Mouse (Mus musculus) heart, postnatal 4 days (tissue): ENCODE data around the gene March6. TPM values are rescaled to one million over a fixed set of nuclear protein-coding genes. Genes with fewer than 3 reads are reported as not detected.

Experiments
- DNase-seq: peaks from one replicate; pipeline ENCODE4 v3.0.0; 2021
- total RNA-seq, 2 experiments: library from RNA; stranded (reverse); gene quantifications; 2 replicates each; pipeline ENCODE4 v1.2.3; 2021

March6 gene
- total RNA-seq, 2 experiments from 2014 or later, result 92.5 to 97.5 TPM

DNA sequence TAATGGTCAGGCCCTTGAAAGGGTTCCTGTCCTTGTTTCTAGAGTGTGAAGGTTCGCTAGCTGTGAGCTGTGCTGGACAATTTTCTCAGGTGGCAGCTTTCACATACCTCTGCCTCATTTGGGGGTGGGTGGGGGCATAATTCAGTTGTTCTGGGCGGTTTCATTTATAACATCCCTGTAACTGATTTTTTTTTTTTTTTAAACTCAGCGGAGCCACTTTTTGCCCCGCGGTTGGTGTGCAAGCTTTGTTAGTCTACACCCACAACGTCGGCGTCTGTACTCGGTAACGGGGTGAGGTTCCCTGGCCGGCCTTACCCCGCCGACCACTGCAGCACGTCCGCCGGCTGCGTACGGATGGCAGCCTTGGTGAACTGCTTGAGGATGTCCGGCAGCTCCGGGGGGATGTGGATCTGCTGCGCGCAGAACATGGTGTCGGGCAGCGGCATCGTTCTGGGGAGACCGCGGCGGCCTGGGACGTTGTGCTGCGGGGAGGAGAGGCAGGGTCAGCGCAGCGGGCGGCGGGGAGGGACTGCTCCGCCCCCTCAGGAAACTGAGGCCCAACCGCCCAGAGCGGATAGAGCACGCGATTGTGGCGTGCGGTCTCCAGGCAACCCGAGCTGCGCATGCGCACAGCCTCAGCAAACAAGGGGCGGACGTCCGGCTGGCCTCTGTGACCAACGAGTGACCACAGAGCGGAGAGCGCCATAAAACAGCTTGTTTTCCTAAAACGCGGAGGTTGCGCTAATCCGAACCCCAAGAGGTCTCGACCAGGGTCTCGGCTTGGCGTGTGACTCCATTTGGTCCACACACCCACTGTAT is 77.5 kb downstream of the March6 start, which contains the start of gene Ropn1l:
Ropn1l (minus strand) TSS at position 640 of the 819 bp plus-strand sequence.
- DNase-seq, result peak; percentile 93

DNA sequence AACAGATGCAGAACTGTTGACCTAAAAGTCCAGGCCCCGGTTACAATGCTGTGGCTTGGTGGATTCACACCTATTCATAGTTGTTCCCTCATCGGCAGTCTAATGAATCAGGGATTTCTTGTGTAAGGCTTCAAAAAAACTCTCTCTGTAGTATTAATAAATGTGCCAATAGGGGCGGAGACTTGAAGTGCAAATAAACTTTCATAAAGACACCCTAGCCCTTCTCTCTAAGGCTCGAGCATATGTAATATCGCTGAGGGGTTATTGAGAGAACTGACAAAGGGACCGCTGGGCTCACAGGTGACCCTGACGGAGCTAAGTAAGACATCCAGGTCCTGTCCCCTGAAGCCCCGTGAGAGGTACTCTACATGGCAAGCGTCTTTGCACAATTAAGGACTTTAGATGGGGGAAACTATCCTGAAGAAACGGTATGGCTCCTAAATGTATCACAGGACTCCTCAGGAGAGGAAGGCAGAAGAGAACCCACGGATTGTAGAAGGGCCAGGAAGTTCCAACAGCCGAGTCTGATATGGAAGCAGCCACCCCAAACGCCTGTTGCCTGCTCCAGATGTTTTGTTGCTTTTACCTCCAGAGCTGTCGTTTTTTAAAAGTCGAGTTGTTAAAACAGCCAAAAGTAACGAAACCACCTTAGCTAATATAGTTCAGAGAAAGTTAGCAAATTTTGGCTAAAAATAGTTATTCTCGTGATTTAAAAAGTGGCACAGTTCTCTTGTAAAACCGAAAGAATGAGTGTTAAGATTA is 78.3 kb downstream of the March6 start:
- no peak for DNase-seq

DNA sequence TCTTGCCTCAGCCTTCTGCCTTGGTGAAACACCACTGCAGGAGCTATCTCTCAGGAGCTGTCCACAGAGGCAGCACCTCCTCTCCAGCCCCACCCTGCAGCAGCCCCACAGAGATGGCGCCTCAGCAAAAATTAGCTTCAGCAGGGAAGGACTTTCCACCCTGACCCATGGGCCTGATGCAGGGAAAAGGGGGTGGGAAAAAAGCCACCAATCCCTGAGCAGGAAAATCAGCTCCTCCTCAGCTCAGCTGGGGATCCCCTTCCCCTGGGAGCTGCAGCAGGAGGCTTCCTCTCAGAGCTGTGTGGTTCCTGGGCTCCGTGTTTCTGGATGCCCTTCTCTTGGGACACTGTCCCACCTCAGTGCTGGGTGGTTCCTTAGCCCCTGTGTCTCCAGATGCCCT is 81.1 kb downstream of the March6 start:
- DNase-seq, result no peak

DNA sequence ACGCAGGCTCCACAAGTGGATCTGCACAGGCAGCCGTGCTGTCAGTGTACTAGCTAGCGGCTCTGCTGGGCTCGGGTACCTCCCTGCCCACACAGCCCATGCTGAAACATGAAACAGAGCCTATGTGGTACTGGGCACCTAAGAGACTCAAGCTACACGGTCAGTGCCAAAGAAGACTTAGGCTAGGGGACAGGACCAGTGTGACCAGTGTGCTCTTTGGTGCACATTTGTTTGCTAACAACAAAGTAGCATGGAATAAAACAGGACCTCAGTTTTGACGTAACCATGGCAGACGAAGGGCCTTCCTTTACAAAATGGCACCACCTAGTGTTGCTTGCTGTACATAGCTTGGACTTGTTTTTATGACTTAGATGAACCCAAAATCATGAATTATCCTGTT is 83.7 kb downstream of the March6 start:
- peak; percentile 54 for DNase-seq

DNA sequence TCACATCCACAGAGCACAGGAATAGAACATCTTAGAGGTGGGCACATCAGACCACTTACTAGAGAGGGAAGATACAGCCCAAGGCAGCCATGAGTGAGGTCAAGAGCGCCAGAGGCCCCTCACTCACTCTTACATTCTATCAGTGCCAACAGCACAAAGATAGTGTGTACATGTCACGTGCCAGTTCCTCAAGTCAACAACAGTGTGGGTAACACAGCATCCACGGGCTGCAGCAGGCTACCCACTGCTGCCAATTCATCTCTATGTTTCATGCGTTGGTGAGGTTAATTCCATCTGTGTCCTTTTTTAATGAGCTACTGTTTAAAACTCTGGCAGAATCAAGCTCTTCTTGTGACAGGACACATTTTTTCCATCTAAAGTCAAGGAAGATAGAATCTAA is 88.2 kb downstream of the March6 start:
- no peak for DNase-seq

DNA sequence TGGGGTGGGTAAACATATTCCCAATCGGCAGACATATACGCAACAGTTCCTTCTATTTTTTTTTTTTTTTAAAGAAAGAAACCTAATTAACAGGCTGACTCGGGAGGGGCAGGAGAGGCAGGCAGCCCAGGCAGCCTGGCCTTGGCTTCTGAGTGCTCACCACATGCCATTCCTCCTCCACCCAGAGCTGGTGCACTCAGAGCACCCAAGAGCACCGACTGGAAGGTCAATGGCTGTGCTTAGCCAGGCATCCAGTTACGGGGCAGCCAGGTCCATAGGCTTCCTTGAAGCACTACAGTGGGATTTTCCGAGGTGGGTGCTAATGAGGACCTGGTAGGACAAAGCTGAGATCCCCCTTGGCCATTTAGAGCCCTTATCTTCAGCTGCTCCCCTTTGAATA is 88.9 kb downstream of the March6 start:
- no peak for DNase-seq

DNA sequence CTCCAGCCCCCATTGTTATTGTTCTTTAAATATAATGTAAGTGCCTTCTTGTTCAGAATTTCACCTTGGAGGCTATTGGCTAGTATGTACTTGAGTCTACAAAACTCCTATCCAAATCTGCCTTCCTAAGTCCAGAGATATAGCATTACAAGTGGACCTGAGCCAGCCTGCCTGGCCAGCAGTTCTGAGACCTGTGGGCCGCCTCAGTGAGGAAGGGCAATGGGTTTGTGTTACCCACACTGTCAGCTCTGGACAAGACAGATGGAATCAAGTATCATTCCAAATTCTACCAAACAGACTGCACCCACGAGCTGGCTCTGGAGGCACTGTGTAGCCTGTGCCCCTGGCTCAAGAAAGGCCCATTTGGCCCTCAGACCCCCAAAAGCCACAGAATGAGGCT is 94.0 kb downstream of the March6 start:
- DNase-seq, result no peak

DNA sequence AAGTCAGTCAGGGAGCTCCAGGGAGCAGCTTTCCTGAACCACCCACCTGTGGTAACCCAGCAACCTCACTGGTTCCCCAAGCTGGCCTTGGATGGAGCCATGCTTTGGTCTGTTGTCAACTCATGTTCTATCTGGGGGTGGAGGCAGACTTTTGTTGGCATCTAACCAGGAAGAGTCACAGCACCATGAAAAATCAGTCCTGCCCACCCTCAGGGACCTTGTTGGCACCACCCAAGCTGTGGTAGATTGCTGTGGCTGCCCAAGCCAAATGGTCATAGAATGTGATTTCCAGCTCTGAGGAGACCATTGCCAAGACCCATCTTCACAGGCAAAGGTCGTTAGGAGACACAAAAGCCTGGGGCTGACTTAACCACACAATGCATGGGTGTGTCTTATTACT is 94.8 kb downstream of the March6 start:
- no peak for DNase-seq

DNA sequence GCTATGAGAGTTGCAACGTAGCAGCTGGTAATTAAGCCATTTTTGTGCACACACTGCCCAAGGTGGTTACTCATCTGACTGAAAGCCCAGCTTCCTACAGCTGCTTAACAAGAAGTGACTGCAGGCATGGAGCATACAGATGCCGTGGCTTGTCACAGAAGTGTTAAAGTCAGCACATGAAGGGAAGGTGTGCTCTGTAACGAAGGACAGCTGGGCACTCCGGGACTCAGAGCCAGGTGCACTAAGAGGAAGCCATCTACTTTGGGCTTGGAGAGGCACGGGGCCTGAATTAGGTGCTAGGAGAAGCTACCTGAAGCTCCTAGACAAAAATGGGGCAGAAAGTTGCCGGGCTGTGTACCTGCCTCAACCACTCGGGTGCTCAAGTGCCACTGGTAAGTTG is 97.1 kb downstream of the March6 start:
- no peak for DNase-seq

DNA sequence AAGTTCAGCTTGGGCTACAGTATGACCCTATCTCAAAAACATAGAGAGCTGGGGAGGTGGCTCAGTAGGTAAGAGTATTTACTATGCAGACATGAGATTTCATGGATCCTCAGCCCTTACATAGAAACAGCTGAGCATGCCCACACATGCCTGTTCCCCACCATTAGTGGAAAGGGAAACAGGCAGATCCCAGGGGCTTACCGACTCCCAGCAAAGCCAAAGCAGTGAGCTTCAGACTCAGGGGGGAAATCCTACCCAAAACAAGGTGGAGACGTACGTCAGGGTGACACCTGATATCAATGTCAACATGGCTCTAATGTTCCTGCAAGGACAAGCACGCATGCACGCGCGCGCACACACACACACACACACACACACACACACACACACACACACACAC is 99.0 kb downstream of the March6 start:
- DNase-seq, result no peak

DNA sequence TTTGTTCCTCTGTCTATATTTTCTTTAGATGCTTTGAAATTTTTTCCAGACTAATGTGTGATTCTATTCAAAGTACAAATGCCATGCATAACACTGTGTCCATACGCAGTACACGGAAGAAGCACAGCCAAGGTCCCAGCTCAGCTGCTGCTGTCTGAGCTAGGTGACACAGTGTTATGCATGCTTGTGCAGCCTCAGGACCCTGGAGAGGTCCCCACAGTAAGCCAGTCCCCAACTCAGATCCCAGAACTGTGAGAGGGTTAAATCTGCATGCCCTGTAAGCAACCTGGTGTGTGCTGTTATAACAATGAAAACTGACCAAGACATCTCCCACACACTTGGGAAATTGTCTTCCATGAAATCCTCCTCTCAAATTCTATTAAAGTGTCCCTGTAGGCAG is 100.8 kb downstream of the March6 start:
- no peak for DNase-seq

DNA sequence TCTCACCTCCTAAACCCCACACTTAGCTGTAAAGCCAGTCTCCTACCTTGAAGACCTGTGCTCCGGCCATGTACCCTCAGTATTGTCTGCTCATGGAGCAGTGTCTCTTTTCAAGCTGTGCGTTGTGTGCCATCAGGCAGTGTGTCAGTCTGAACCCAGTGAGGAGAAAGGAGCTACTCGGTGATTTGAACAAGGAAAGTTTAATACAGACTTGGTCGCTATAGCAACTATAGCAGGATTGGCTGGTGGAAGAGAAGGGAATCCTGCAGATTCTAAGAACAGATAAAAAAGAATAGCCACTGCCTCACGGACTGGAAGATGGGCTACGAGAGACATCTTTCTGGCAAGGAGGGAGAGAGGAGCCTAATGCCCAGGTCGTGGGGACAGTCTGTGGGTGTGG is 101.4 kb downstream of the March6 start:
- DNase-seq, result no peak

DNA sequence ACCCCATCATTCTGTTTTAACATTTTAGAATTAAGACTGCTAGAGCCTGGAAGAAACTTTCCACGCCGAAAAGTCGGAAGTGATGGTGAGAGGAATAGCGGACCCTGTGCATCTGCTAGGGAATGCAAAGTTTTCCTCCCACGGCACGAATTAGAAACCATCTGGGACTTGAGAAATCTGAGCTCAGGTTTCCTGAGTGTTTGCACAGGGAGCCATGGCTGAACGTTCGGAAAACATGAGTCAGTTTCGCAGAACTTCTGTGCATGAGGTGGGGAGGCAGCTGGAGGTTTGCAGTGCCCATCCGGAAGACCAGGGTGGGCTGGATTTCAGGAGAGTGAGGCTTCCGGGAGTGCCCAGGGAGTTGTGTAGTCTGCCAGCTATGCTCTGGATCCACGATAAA is 102.3 kb downstream of the March6 start:
- no peak for DNase-seq

DNA sequence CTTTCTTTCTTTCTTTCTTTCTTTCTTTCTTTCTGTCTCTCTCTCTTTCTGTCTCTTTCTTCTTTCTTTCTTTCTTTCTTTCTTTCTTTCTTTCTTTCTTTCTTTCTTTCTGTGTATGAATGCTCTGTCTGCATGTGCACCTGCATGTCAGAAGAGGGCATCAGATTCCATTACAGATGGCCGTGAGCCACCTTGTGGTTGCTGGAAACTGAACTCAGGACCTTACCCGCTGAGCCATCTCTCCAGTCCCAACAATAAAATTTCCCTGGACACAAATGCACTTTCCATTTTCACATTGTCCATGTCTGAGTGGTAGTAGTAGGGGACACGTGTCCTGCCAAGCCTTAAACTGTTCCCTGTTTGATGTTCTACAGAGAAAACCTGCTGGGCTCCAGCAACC is 103.5 kb downstream of the March6 start:
- DNase-seq, result no peak

DNA sequence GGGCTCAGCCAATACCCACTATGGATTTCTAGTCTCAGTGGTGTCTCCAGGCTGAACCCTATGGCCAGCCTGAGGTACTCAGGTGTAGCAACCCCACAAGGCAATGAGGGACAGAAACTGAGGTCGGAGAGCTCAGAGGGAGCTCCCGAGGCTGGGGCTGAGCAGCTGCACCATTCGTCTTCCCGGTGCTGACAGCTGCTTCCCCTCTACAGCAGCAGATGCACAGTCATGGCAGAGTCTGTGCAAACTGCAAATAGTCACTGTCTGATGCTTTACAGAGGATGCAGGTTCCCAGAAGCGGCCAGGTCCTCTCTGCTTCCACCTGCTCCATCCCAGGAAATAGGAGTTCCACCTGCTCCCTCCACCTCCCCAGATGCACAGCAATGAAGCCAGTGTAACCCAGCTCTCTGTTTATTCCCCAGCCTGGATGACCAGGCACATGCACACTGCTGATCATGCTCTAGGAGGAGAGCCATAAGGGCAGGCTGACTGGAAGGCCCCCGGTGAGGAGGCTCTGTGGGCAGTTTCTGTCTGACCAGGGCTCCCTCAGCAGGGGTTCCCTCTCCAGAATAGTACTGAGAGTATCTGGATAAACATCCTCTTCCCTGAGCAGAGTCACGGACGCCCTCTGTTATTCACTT is 104.7 kb downstream of the March6 start:
- no peak for DNase-seq

DNA sequence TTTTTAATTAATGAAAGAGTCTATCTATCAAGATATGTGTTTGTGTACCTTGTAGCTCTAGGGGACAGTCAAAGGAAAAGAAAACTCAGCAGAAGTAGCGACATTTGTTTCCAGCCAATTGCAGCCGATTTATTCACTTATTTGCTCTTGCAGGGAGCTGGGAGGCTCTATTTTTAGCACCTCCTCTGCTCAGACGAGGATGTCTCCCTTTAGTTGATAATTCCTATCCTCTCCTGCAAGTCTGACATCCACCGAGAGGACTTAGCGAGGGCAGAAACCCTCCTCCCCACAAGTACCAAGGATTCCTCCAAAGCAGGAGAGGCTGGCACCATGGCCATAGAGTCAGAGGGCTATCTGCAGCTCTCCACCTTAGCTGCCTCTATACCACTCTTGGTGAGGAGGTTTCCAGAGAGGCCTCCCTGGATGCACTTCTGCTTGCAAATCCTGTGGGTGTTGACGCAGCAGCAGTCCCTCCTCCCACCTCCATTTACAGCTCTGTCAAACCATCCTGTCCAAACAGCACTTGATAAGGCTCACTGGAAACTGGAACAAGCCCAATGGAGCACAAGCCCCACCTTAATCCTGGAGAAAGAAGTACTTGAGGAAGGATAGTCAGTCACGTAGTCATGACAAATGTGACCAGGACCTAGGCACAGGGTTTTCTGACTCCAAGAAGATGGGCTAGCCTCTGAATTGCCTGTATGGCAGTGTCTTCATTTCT is 108.0 kb downstream of the March6 start:
- peak; percentile 25 for DNase-seq

DNA sequence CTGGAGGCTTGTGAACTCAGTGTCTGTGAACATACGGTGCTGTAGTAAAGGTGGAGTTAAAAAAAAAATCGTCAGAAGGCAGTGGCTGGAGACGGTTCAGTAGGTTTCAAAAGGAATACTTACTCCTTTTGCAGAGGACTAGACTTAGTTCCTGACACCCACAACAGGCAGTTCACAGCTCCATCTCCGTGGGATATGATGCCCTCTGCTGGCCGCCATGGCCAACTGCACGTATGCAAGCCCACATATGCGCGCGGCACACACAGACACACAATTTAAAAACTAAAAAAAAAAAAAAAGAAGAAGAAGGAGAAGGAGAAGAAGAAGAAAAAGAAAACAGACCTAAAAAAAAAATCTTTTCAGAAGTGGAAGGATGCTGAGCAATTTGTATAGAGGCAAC is 111.8 kb downstream of the March6 start:
- DNase-seq, result peak; percentile 50

DNA sequence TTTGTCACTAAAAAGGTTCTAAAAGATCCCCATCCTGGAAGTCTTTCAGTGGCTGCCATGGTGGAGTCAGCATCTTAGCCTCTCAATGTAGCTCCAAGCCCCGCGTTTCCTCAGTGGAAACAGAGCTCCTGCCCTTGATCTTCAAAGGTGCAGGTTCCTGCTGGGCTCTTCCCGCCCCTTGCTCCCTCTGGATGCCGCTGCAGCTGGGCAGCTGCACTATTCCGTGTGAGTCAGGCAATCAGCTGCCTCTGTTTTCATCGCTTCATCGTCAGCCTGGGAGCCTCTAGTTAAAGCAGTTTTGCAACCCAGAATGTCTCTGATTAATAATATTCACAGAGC is 112.2 kb downstream of the March6 start:
- DNase-seq, result no peak

DNA sequence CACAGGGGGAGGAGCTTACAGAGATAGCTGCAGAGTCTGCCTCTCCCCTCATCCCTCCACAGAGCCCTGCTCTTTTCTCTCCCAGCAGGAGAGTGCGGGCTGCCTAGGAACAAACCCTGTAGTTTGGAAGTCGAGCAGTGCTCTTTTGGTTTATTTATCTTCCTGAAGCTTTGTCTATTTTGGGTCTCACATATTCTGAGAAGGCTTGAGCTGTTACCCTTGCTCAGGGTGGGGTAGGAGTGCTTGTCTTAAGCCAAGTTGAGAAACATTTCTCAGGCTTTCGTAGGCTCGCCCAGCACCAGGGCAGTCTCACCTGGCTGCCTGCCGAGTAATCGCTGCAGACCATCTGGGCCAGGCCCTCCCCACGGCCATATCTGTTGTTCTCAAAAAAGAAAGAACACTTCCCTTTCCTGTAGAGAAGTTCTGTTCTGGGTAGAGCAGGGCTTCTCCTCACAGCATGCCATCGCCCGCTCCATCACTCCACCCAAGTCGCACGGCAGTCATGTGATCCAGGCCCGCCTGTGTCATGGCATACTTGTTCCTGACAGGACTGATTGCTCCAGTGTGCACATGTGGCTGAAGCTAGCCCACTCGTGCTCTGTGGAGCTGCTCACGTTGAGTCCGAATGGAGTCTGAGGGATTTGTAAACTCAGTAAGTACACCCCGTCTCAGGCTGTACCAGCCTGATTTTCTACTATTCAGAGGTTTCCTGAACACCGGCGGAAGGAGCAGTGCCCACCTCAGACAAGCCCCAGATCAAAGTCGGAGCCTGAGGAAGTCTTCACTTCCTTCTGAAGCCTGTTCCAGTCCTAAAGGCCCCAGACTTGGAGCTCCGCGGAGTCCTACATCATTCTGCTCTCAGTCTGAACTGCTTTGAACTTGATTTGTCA is 112.8 kb downstream of the March6 start:
- peak; percentile 56 for DNase-seq

DNA sequence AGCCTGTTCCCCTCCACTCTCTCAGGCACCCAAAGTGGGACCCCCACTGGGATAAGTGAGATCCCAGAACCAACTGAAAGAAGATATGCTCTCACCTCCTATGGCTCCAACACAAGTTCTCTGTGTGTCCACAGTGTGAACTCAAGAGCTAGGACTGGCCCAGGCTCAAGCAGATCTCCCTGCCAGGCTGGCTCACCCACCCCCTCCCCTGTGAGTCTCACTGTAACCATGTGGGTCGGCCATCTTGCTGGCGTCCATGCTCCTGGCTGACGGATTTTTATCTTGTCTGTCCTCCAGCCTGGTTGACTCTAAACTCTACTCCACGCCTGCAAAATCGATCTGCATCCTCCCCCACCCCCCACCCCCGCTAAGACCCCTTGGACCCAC is 113.5 kb downstream of the March6 start:
- no peak for DNase-seq

DNA sequence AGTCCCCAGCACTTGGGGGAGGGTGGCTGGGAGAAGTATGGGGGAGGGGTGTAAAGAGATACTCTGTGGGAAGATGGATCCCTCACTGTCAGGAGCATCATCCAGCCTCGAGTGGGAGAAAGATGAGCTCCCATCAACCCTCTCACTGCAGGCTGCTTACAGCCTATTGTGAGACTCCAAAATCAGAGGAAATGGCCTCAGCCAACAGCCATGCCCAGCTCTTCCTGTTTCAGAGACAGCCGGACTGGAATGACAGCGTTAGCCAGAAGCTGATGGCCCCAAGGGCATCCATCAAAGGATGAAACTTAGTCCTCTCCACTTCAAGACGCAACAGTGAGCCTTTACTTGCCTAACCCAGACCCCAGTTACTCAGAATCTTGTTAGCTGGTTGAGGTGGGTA is 115.7 kb downstream of the March6 start:
- DNase-seq, result no peak
